Mouse (Mus musculus): ENCODE measurements around the gene Tfr2. TPM values are rescaled to one million over a fixed set of nuclear protein-coding genes. Genes with fewer than 3 reads are reported as not detected.

The Tfr2 gene
- polyA plus RNA-seq (2014; fragmentation: Nextera tagmentation; extraction: Ambion mirVana) = 0.67 and 0.84 TPM in 2 replicates

- ATAC-seq (ENCODE audit: insufficient number of reproducible peaks, low FRiP score, low TSS enrichment, low read depth) (no peak), DNase-seq (ENCODE audit: low spot score) (peak; percentile 39)
- Histone ChIP-seq H3K9me3 (ENCODE audit: control insufficient read depth, low read length) (no peaks in the 10 kb centered on the region), H3K9ac (ENCODE audit: low read length) (no peak within 1 kb of the TSS), H3K27me3 (ENCODE audit: control insufficient read depth, insufficient read depth, low read length) (peaks cover 7% of the 10 kb centered on the region; the same call in 1 of the 2 replicates), H3K4me2 (ENCODE audit: low read depth, severe bottlenecking) (no peak within 1 kb of the TSS), H3K4me3 (ENCODE audit: low read depth, low read length) (no peak within 1 kb of the TSS), H3K4me1 (ENCODE audit: control insufficient read depth, insufficient read depth, low read length) (no peaks in the 10 kb centered on the region), H3K36me3 (ENCODE audit: control insufficient read depth, insufficient read depth, low read length) (no peaks in the 10 kb centered on the region), H3K27ac (replicated peaks; ENCODE audit: low read depth, low read length) (no peak within 1 kb of the TSS)
- WGBS = 32% methylated on average over 9 of the region's 9 CpGs
Observed at GRCm38 (mm10) chr5:137569665-137570064, at the start of gene Tfr2. Gene Tfr2, plus strand, starts transcription at chr5:137569840.

- 84% methylated on average over 9 of the region's 9 CpGs for WGBS
Observed at GRCm38 (mm10) chr5:137521861-137522260, 47.8 kb upstream of the Tfr2 start.

GRCm38 (mm10) chr5:137522711-137523110 is 46.9 kb upstream of the Tfr2 start:
- 0 out of 2 replicates have a peak, but pooled peaks cover 3% of the 10 kb centered on the region for H3K4me1 ChIP-seq (ENCODE audit: control insufficient read depth, insufficient read depth, low read length)
- no peak overlapping the region for H3K4me2 ChIP-seq (ENCODE audit: low read depth, severe bottlenecking)
- no peak overlapping the region for H3K4me3 ChIP-seq (ENCODE audit: low read depth, low read length)
- DNase-seq (ENCODE audit: low spot score) (no peak), ATAC-seq (ENCODE audit: insufficient number of reproducible peaks, low FRiP score, low TSS enrichment, low read depth) (no peak)
- H3K9ac ChIP-seq (ENCODE audit: low read length) = no peak overlapping the region
- H3K36me3 ChIP-seq (ENCODE audit: control insufficient read depth, insufficient read depth, low read length) = peaks cover 52% of the 10 kb centered on the region
- no peaks in the 10 kb centered on the region for H3K9me3 ChIP-seq (ENCODE audit: control insufficient read depth, low read length)
- no peak overlapping the region for H3K27ac ChIP-seq (replicated peaks; ENCODE audit: low read depth, low read length)
- H3K27me3 ChIP-seq (ENCODE audit: control insufficient read depth, insufficient read depth, low read length) = no peaks in the 10 kb centered on the region
- WGBS = 85% methylated on average over 11 of the region's 11 CpGs

More at GRCm38 (mm10) chr5:137521861-137522260, 47.8 kb upstream of the Tfr2 start:
- peaks cover 52% of the 10 kb centered on the region for H3K36me3 ChIP-seq (ENCODE audit: control insufficient read depth, insufficient read depth, low read length)
- no peaks in the 10 kb centered on the region for H3K9me3 ChIP-seq (ENCODE audit: control insufficient read depth, low read length)
- DNase-seq (ENCODE audit: low spot score) (no peak), ATAC-seq (ENCODE audit: insufficient number of reproducible peaks, low FRiP score, low TSS enrichment, low read depth) (no peak)
- H3K27me3 ChIP-seq (ENCODE audit: control insufficient read depth, insufficient read depth, low read length) = no peaks in the 10 kb centered on the region
- H3K9ac ChIP-seq (ENCODE audit: low read length) = no peak overlapping the region
- H3K4me1 ChIP-seq (ENCODE audit: control insufficient read depth, insufficient read depth, low read length) = no peaks in the 10 kb centered on the region
- no peak overlapping the region for H3K4me2 ChIP-seq (ENCODE audit: low read depth, severe bottlenecking)
- H3K27ac ChIP-seq (replicated peaks; ENCODE audit: low read depth, low read length) = no peak overlapping the region
- no peak overlapping the region for H3K4me3 ChIP-seq (ENCODE audit: low read depth, low read length)

GRCm38 (mm10) chr5:137523396-137524250 is 46.0 kb upstream of the Tfr2 start:
- peaks cover 59% of the 10 kb centered on the region for H3K36me3 ChIP-seq (ENCODE audit: control insufficient read depth, insufficient read depth, low read length)
- no peaks in the 10 kb centered on the region for H3K27me3 ChIP-seq (ENCODE audit: control insufficient read depth, insufficient read depth, low read length)
- DNase-seq (ENCODE audit: low spot score) = no peak
- no peak for ATAC-seq (ENCODE audit: insufficient number of reproducible peaks, low FRiP score, low TSS enrichment, low read depth)
- H3K4me1 ChIP-seq (ENCODE audit: control insufficient read depth, insufficient read depth, low read length) = 0 out of 2 replicates have a peak, but pooled peaks cover 3% of the 10 kb centered on the region
- no peak overlapping the region for H3K4me2 ChIP-seq (ENCODE audit: low read depth, severe bottlenecking)
- H3K27ac ChIP-seq (replicated peaks; ENCODE audit: low read depth, low read length) = no peak overlapping the region
- H3K9ac ChIP-seq (ENCODE audit: low read length) = no peak overlapping the region; the same call in 1 of the 2 replicates
- WGBS = 87% methylated on average over 25 of the region's 25 CpGs
- no peaks in the 10 kb centered on the region for H3K9me3 ChIP-seq (ENCODE audit: control insufficient read depth, low read length)
- no peak overlapping the region for H3K4me3 ChIP-seq (ENCODE audit: low read depth, low read length)

- H3K4me2 ChIP-seq (ENCODE audit: low read depth, severe bottlenecking) = no peak overlapping the region
- ATAC-seq (ENCODE audit: insufficient number of reproducible peaks, low FRiP score, low TSS enrichment, low read depth) (no peak), DNase-seq (ENCODE audit: low spot score) (no peak)
- no peak overlapping the region for H3K9ac ChIP-seq (ENCODE audit: low read length)
- H3K27me3 ChIP-seq (ENCODE audit: control insufficient read depth, insufficient read depth, low read length) = no peaks in the 10 kb centered on the region
- H3K36me3 ChIP-seq (ENCODE audit: control insufficient read depth, insufficient read depth, low read length) = peaks cover 62% of the 10 kb centered on the region
- 0 out of 2 replicates have a peak, but pooled peaks cover 3% of the 10 kb centered on the region for H3K4me1 ChIP-seq (ENCODE audit: control insufficient read depth, insufficient read depth, low read length)
- no peak overlapping the region for H3K4me3 ChIP-seq (ENCODE audit: low read depth, low read length)
- no peaks in the 10 kb centered on the region for H3K9me3 ChIP-seq (ENCODE audit: control insufficient read depth, low read length)
- H3K27ac ChIP-seq (replicated peaks; ENCODE audit: low read depth, low read length) = no peak overlapping the region
- 94% methylated on average over 8 of the region's 8 CpGs for WGBS
Observed at GRCm38 (mm10) chr5:137524251-137524515, 45.5 kb upstream of the Tfr2 start.

- no peak overlapping the region for H3K4me2 ChIP-seq (ENCODE audit: low read depth, severe bottlenecking)
- peaks cover 67% of the 10 kb centered on the region for H3K36me3 ChIP-seq (ENCODE audit: control insufficient read depth, insufficient read depth, low read length)
- no peaks in the 10 kb centered on the region for H3K27me3 ChIP-seq (ENCODE audit: control insufficient read depth, insufficient read depth, low read length)
- H3K4me1 ChIP-seq (ENCODE audit: control insufficient read depth, insufficient read depth, low read length) = 0 out of 2 replicates have a peak, but pooled peaks cover 3% of the 10 kb centered on the region
- WGBS = 92% methylated on average over 13 of the region's 13 CpGs
- H3K9me3 ChIP-seq (ENCODE audit: control insufficient read depth, low read length) = no peaks in the 10 kb centered on the region
- H3K9ac ChIP-seq (ENCODE audit: low read length) = no peak overlapping the region
- H3K27ac ChIP-seq (replicated peaks; ENCODE audit: low read depth, low read length) = no peak overlapping the region
- DNase-seq (ENCODE audit: low spot score) (no peak), ATAC-seq (ENCODE audit: insufficient number of reproducible peaks, low FRiP score, low TSS enrichment, low read depth) (no peak)
- no peak overlapping the region for H3K4me3 ChIP-seq (ENCODE audit: low read depth, low read length)
Observed at GRCm38 (mm10) chr5:137524671-137525070, 45.0 kb upstream of the Tfr2 start.

- WGBS = 82% methylated on average over 16 of the region's 16 CpGs
- no peaks in the 10 kb centered on the region for H3K27me3 ChIP-seq (ENCODE audit: control insufficient read depth, insufficient read depth, low read length)
- no peak overlapping the region for H3K27ac ChIP-seq (replicated peaks; ENCODE audit: low read depth, low read length)
- no peak overlapping the region for H3K9ac ChIP-seq (ENCODE audit: low read length)
- no peak for DNase-seq (ENCODE audit: low spot score)
- no peak for ATAC-seq (ENCODE audit: insufficient number of reproducible peaks, low FRiP score, low TSS enrichment, low read depth)
- peaks cover 61% of the 10 kb centered on the region for H3K36me3 ChIP-seq (ENCODE audit: control insufficient read depth, insufficient read depth, low read length)
- H3K9me3 ChIP-seq (ENCODE audit: control insufficient read depth, low read length) = no peaks in the 10 kb centered on the region
- no peak overlapping the region for H3K4me3 ChIP-seq (ENCODE audit: low read depth, low read length)
- no peak overlapping the region for H3K4me2 ChIP-seq (ENCODE audit: low read depth, severe bottlenecking)
- peaks cover 9% of the 10 kb centered on the region for H3K4me1 ChIP-seq (ENCODE audit: control insufficient read depth, insufficient read depth, low read length)
Observed at GRCm38 (mm10) chr5:137525511-137525910, 44.1 kb upstream of the Tfr2 start.

- no peak overlapping the region for H3K9ac ChIP-seq (ENCODE audit: low read length)
- no peak overlapping the region for H3K4me2 ChIP-seq (ENCODE audit: low read depth, severe bottlenecking)
- H3K27me3 ChIP-seq (ENCODE audit: control insufficient read depth, insufficient read depth, low read length) = no peaks in the 10 kb centered on the region
- DNase-seq (ENCODE audit: low spot score) (peak; percentile 42), ATAC-seq (ENCODE audit: insufficient number of reproducible peaks, low FRiP score, low TSS enrichment, low read depth) (no peak)
- 50% methylated on average over 16 of the region's 16 CpGs for WGBS
- H3K27ac ChIP-seq (replicated peaks; ENCODE audit: low read depth, low read length) = no peak overlapping the region
- H3K4me3 ChIP-seq (ENCODE audit: low read depth, low read length) = no peak overlapping the region
- no peaks in the 10 kb centered on the region for H3K9me3 ChIP-seq (ENCODE audit: control insufficient read depth, low read length)
- H3K4me1 ChIP-seq (ENCODE audit: control insufficient read depth, insufficient read depth, low read length) = peaks cover 11% of the 10 kb centered on the region
- H3K36me3 ChIP-seq (ENCODE audit: control insufficient read depth, insufficient read depth, low read length) = peaks cover 53% of the 10 kb centered on the region
Observed at GRCm38 (mm10) chr5:137526192-137526936, 43.3 kb upstream of the Tfr2 start.
